Mouse (Mus musculus): Measurements from ENCODE around the gene Gpr155.
A peak's percentile ranks its signal among the peaks of the same experiment; 100 is the strongest.

Gpr155 gene

GRCm38 (mm10) chr2:73387806-73388205 is 1.4 kb upstream of the Gpr155 start:
- peak; percentile 23 for DNase-seq (ENCODE audit: low read depth, low spot score)

GRCm38 (mm10) chr2:73385641-73386355 is 574 bp downstream of the Gpr155 start:
- no peak for DNase-seq (ENCODE audit: low read depth, low spot score)

GRCm38 (mm10) chr2:73385172-73385571 is 1.2 kb downstream of the Gpr155 start:
- no peak for DNase-seq (ENCODE audit: low read depth, low spot score)

DNA sequence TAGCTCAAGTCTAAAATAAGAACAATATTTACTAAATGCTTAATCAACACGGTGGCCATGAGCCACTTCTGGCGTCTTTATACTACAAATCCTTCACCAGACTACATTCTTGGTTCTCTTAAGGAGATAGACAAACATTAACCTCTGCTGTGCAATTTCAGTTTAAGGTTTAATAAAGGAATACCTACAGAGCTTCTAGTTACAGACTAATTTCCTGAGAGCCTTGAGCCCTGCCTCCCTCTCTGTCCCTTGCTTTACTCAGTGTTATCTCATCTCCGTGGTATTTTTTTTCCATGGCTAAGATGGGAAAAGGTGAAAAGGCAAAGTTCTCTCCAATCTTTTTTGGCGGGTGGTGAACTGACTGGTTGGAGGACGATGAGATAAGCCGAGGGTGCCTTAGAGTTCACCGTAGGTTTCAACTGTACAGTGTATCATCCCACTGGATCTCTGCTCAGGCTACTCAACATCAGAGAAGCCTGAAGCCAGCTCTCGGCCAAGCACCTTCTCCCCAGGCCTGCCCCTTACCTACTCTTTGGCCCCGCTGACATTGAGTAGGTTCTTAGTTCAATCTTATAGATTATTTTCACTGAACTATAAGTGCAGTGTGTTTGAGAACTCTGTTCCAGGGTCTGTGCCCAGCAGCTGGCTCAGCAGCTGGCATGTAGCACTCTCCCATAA is 5.9 kb downstream of the Gpr155 start:
- no peak for DNase-seq (ENCODE audit: low read depth, low spot score)

DNA sequence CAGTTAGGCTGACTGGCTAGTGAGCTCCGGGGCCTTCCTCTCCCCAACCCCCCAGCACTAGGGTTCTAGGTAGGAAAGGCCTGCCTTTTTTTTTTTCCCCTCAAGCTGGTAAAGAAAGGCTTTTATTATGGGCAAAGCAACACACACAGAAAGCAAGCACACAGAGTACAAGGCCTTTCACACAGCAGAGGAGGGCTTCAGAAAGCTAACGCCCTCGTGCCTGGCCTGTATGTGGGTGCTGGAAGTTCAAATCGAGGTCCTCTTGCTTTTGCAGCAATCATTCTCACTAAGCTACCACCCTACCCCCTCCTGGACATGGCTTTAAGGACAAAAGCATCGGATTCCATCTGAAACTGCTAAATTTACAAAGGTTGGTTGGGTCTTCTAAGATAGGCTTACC is 6.7 kb downstream of the Gpr155 start:
- DNase-seq (ENCODE audit: low read depth, low spot score): no peak

- DNase-seq (ENCODE audit: low read depth, low spot score): no peak
Observed at GRCm38 (mm10) chr2:73378326-73378725, 8.0 kb downstream of the Gpr155 start.

GRCm38 (mm10) chr2:73371530-73372335 is 14.6 kb downstream of the Gpr155 start:
- no peak for DNase-seq (ENCODE audit: low read depth, low spot score)

DNA sequence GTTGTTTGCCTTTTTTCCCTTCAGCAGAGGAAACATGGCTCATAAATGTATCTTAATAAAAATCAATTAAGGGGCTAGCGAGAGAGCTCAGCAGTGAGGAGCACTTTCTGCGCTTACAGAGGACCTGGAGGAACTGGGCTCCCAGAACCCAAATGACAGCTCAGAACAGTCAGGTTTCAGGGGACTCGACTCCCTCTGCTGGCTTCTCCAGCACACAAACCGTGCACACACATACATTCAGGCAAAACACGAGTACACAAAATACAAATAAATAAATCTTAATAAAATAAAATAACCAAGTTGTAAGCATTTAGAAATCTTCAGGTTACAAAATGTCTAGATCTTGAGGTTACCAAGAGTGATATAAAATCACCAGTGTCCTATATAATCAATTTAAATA is 22.9 kb downstream of the Gpr155 start:
- DNase-seq (ENCODE audit: low read depth, low spot score): no peak

DNA sequence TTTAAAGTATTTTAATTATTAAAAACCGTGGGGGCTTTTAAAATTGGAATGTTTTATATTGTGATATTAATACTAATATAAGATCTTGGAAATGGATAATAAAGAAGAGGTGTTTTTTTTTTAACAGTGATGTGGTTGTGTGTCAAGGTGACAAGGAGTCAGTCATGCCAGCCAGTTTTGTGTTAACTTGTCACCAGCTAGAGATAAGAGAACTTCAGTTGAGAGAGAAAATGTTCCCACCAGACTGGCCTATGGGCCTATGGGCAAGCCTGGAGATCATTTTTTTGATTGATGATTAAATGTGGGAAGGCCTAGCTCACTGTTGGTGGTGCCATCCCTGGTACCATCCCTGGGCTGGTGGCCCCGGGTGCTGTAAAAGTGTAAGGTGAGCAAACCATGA is 25.8 kb downstream of the Gpr155 start:
- DNase-seq (ENCODE audit: low read depth, low spot score): no peak

- no peak for DNase-seq (ENCODE audit: low read depth, low spot score)
Observed at GRCm38 (mm10) chr2:73359941-73360340, 26.4 kb downstream of the Gpr155 start.

DNA sequence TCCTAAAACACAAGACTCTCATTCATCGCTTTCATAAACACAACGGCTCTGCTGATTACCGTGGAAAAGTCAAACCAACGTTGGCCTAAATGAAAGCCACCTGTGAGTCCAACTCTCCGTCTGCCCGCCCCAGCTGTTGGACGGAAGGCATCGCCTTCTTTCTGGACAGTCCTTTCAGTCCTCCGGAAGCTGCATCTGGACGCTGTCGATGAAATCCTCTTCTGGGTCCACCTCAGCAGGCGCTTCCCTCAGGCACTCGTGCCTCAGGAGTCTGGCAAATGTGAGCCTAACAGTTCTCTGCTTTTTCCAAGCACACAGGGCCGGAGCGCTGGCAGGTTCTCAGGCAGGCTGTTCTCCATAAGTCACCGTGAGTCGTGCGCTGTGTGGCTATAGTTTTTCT is 29.4 kb downstream of the Gpr155 start:
- DNase-seq (ENCODE audit: low read depth, low spot score): no peak

DNA sequence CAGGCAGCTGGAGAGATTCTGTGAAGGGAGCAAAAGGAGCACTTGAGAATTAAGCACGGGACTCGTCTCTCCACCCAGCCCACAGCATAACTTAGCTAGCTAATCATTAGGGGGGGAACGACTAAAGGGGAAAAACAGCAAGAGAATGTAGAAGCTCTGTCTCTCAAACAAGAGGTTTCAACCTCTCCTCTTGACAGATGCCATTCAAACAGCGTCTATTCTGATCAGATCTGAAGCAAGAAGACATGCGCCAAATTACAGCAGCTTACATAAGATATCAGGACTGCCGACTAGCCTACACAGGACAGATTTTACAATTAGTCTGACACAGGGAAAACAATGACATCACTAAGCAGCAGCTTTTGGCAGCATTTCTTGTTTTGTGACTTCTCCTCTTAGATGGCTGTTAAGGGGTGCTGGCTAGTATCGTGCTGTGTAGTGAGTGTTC is 34.4 kb downstream of the Gpr155 start:
- no peak for DNase-seq (ENCODE audit: low read depth, low spot score)

GRCm38 (mm10) chr2:73351496-73351895 is 34.9 kb downstream of the Gpr155 start:
- DNase-seq (ENCODE audit: low read depth, low spot score): no peak

DNA sequence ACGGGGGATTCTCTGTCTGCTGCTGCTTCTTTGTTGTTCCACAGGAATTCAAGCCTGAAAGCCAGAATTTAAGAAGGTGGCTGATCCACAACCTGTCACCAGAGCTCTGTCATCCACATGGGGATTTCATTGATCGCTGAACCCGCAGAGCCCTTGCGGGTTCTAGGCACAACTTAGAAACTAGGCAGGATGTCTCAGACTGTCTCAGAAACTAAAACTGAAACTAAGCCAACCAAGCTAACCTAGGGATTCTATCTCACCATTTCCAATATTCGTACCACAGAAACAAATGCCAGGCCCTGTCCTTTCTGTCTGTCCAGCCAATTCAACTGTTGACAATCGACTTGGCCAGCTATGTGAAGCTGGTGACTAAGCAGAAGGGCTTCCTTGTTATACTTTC is 38.2 kb downstream of the Gpr155 start:
- no peak for DNase-seq (ENCODE audit: low read depth, low spot score)

- no peak for DNase-seq (ENCODE audit: low read depth, low spot score)
Observed at GRCm38 (mm10) chr2:73347766-73348165, 38.6 kb downstream of the Gpr155 start.

GRCm38 (mm10) chr2:73347136-73347535 is 39.2 kb downstream of the Gpr155 start:
- DNase-seq (ENCODE audit: low read depth, low spot score): no peak

DNA sequence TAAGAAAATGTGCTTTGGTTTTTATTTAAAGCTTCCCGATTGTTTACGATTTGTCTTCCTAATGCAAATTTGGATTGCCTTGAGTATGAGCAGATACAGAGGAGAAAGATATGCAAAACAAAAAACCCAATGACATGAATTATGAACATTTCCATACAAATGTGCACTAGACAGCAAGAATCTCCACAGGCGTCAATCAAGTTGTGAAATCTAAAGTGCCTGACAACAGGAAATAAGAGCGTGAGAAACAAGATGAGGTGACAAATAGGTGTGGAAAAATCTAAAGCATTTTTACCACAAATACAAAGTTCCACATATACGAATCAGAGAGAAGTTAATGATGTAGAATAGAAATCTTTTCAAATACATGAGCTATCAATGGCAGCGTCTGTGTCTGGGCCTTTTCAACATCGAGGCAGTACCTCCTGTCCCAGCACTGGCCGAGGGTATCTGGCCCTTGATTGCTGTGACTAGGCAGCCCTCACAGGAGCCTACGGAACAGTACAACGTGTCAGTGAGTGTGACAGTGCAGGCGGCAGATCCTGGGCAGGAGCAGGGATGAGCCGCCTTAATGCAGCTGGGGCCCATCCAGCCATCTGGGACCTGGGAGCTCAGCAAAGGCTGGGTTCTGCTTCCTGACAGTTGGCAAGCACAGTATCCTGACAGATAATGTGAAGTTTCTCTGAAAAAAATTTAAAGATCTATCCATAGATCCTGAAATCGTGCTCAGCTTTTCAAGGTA is 39.9 kb downstream of the Gpr155 start:
- DNase-seq (ENCODE audit: low read depth, low spot score): no peak

GRCm38 (mm10) chr2:73345204-73345603 is 41.2 kb downstream of the Gpr155 start:
- no peak for DNase-seq (ENCODE audit: low read depth, low spot score)

GRCm38 (mm10) chr2:73343701-73344100 is 42.7 kb downstream of the Gpr155 start:
- DNase-seq (ENCODE audit: low read depth, low spot score): no peak

GRCm38 (mm10) chr2:73338415-73338814 is 48.0 kb downstream of the Gpr155 start:
- DNase-seq (ENCODE audit: low read depth, low spot score): no peak

DNA sequence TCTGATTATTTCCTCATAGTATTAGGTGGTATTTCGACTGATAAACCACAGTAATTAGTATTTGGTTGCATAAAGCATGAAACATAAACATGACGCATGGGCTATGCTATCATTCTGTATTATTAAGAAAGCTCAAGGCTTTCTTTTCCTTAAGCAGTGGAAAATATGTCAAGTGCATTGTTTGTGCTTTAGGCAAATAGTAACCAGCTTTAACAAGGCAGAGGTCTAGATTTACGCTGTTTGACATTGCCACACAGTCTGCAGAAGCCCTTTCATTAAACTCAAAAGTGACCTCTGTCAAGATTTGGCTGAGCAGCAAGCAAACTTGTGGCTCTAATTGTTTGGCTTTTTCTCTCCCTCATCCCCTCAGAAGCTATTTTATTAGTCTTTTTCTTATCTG is 50.4 kb downstream of the Gpr155 start:
- no peak for DNase-seq (ENCODE audit: low read depth, low spot score)

DNA sequence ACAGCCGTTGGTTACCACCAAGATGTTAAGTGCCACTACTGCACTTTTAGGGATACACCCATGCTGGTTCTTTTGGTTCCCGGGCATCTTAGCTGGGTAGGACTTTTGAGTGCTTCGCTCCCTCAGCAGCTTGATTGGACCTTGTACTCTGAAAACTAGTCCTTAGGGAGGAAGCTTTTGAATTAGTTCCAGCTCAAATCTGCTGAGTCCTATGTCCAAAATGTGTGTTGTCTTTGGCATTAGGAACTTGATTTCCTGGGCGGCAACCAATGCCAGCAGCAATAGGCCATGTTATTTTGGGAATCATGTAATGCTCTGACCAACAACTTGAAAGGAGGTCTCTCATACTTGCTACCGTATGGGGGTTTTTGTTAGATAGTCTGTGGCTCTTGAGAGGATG is 60.5 kb downstream of the Gpr155 start:
- DNase-seq (ENCODE audit: low read depth, low spot score): peak; percentile 20

All from 3T3-L1 (cell line).